Mouse (Mus musculus) intestine, postnatal 0 days (tissue): ENCODE results near the gene Cdc42bpa. TPM values are rescaled to one million over a fixed set of nuclear protein-coding genes. Genes with fewer than 3 reads are reported as not detected.

Source experiments
- ATAC-seq: fragments of 200-750 bp; cut with Nextera tagmentation; 2 replicates; pipeline ENCODE4 v1.8.0; 2017; ENCODE audit warnings: mild to moderate bottlenecking, moderate TSS enrichment, moderate library complexity
- H3K27ac ChIP-seq: fragments of 300-500 bp; sonication (generic); 2 replicates; pipeline ENCODE4 v1.5.1; 2014; ENCODE audit warnings: mild to moderate bottlenecking, low read depth, low read length, moderate library complexity
- H3K27me3 ChIP-seq: fragments of 300-500 bp; sonication (generic); replicated peaks from 2 replicates; pipeline ENCODE4 v1.6.1; 2014; ENCODE audit warnings: low read length, mixed read lengths; ENCODE audit not compliant: control insufficient read depth, insufficient read depth
- H3K36me3 ChIP-seq: fragments of 300-500 bp; sonication (generic); 2 replicates; pipeline ENCODE4 v1.6.1; 2014; ENCODE audit warnings: mild to moderate bottlenecking, moderate library complexity; ENCODE audit not compliant: control insufficient read depth, insufficient read depth
- H3K4me1 ChIP-seq: fragments of 300-500 bp; sonication (generic); replicated peaks from 2 replicates; pipeline ENCODE4 v1.6.1; 2014; ENCODE audit warnings: antibody characterized with exemption, low read length, mixed read lengths; ENCODE audit not compliant: control insufficient read depth, insufficient read depth
- H3K4me2 ChIP-seq: fragments of 300-500 bp; sonication (generic); replicated peaks from 2 replicates; pipeline ENCODE4 v1.6.1; 2014; ENCODE audit warnings: low read depth, mild to moderate bottlenecking, moderate library complexity
- H3K4me3 ChIP-seq: fragments of 300-500 bp; sonication (generic); 2 replicates; pipeline ENCODE4 v1.5.1; 2014; ENCODE audit warnings: low read depth, low read length
- H3K9ac ChIP-seq: fragments of 300-500 bp; sonication (generic); 2 replicates; pipeline ENCODE4 v1.6.1; 2014; ENCODE audit warnings: mild to moderate bottlenecking, low read depth, low read length
- H3K9me3 ChIP-seq: fragments of 300-500 bp; sonication (generic); 2 replicates; pipeline ENCODE4 v1.6.1; 2016; ENCODE audit warnings: mixed run types; ENCODE audit not compliant: control insufficient read depth
- CTCF ChIP-seq: sonication (generic); IDR thresholded peaks from 2 replicates; pipeline ENCODE4 v1.5.1; 2016; ENCODE audit warnings: low read depth, mild to moderate bottlenecking, control low read depth, antibody characterized with exemption, moderate library complexity
- WGBS: fragments of 180-500 bp; shearing (Covaris S2); extraction: QIAGEN DNeasy Blood & Tissue Kit; methylation state at CpG from one replicate; pipeline ENCODE4 v1.1.7; 2014; 5-methylcytosine and 5-hydroxymethylcytosine counted together
- polyA plus RNA-seq: library from polyadenylated mRNA; unstranded; fragments of >200 nt; fragmentation: Nextera tagmentation; extraction: Ambion mirVana; gene quantifications from 2 replicates; pipeline ENCODE4 v1.2.1, GENCODE M21; 2015

Gene Cdc42bpa
- polyA plus RNA-seq, 1 experiment from 2014 or later, result 9.2 TPM

- no peaks in the 10 kb centered on the region for H3K36me3 ChIP-seq
- H3K4me2 ChIP-seq, result no peak overlapping the region; the same call in 1 of the 2 replicates
- no peaks in the 10 kb centered on the region for H3K4me1 ChIP-seq
- no peak for TF ChIP-seq CTCF
- H3K9ac ChIP-seq, result no peak overlapping the region
- H3K9me3 ChIP-seq, result no peaks in the 10 kb centered on the region
- no peaks in the 10 kb centered on the region for H3K27me3 ChIP-seq
- H3K4me3 ChIP-seq, result no peak overlapping the region
- H3K27ac ChIP-seq, result no peak overlapping the region
- 72% methylated on average over 14 of the region's 14 CpGs for WGBS
- no peak for ATAC-seq
Measured at GRCm38 (mm10) chr1:179940787-179941352, 19.4 kb upstream of the Cdc42bpa start.

DNA sequence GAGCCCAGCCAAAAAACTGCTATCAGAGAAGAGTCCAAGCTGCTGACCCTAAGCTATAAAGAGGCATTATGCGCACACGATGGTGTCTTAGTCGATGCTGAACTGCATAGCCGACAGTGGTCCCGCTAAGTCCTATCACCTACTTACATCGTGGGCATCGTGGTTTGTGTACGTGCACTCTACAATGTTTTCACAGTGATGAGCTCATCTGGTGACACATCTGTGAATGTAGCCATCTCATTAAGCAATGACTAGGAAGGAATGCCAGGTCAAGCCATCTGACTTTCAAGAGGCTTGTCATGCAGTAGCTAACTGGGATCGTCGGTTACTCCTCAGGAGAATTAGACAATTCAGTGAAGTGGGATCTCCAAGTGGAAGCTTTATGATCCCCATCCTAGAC lies 15.3 kb upstream of the Cdc42bpa start:
- Histone ChIP-seq H3K27me3 (no peaks in the 10 kb centered on the region), H3K36me3 (no peaks in the 10 kb centered on the region), H3K27ac (no peak overlapping the region), H3K4me3 (no peak overlapping the region), H3K9ac (no peak overlapping the region), H3K4me1 (no peaks in the 10 kb centered on the region), H3K4me2 (no peak overlapping the region), H3K9me3 (no peaks in the 10 kb centered on the region)
- 92% methylated on average over 10 of the region's 10 CpGs for WGBS
- no peak for ATAC-seq
- no peak for TF ChIP-seq CTCF

GRCm38 (mm10) chr1:179946616-179947015 lies 13.7 kb upstream of the Cdc42bpa start:
- no peak for ATAC-seq
- Histone ChIP-seq H3K27ac (no peak overlapping the region), H3K4me1 (no peaks in the 10 kb centered on the region), H3K9ac (no peak overlapping the region), H3K27me3 (no peaks in the 10 kb centered on the region), H3K36me3 (no peaks in the 10 kb centered on the region), H3K4me3 (no peak overlapping the region), H3K4me2 (no peak overlapping the region), H3K9me3 (no peaks in the 10 kb centered on the region)
- WGBS, result 33% methylated on average over 2 of the region's 2 CpGs
- no peak for TF ChIP-seq CTCF

DNA sequence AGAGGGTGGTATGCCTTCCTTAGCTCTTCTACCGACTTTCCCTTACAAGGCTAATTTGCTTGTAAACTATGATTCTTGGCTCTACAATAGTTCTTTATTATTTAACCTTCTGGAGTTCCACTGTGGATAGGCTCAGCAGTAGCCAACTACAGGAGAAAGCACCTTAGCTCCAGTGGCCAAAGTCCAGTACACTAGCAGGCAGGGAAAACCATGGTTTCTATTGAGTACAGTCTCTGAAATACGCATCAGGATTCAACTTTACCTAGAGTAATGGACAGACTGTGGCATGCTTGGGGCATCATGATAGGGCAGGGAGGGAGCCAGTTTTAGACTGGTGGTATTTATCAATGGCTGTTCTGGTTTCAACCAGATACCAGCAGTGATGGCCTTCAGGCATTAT lies 12.6 kb upstream of the Cdc42bpa start:
- H3K9me3 ChIP-seq, result no peaks in the 10 kb centered on the region
- no peaks in the 10 kb centered on the region for H3K36me3 ChIP-seq

GRCm38 (mm10) chr1:179951597-179951996 lies 8.7 kb upstream of the Cdc42bpa start:
- Histone ChIP-seq H3K4me3 (no peak overlapping the region), H3K27me3 (no peaks in the 10 kb centered on the region), H3K36me3 (no peaks in the 10 kb centered on the region), H3K27ac (no peak overlapping the region), H3K4me2 (no peak overlapping the region), H3K9me3 (no peaks in the 10 kb centered on the region), H3K4me1 (no peaks in the 10 kb centered on the region), H3K9ac (no peak overlapping the region)
- no peak for ATAC-seq
- 81% methylated on average over 7 of the region's 7 CpGs for WGBS
- TF ChIP-seq CTCF, result no peak

More for the DNA sequence above, 12.6 kb upstream of the Cdc42bpa start:
- Histone ChIP-seq H3K9ac (no peak overlapping the region), H3K4me3 (no peak overlapping the region), H3K4me1 (no peaks in the 10 kb centered on the region), H3K27ac (no peak overlapping the region), H3K27me3 (no peaks in the 10 kb centered on the region), H3K4me2 (no peak overlapping the region)
- no peak for ATAC-seq
- 72% methylated on average over 2 of the region's 2 CpGs for WGBS
- TF ChIP-seq CTCF, result no peak

GRCm38 (mm10) chr1:179953251-179953650 lies 7.0 kb upstream of the Cdc42bpa start:
- Histone ChIP-seq H3K27ac (no peak overlapping the region), H3K4me3 (no peak overlapping the region), H3K36me3 (no peaks in the 10 kb centered on the region), H3K9ac (no peak overlapping the region), H3K4me1 (no peaks in the 10 kb centered on the region), H3K9me3 (no peaks in the 10 kb centered on the region), H3K27me3 (no peaks in the 10 kb centered on the region), H3K4me2 (no peak overlapping the region)
- no peak for ATAC-seq
- no peak for TF ChIP-seq CTCF
- WGBS, result 82% methylated on average over 3 of the region's 3 CpGs

GRCm38 (mm10) chr1:179957431-179957830 lies 2.8 kb upstream of the Cdc42bpa start:
- Histone ChIP-seq H3K4me3 (no peak overlapping the region), H3K36me3 (no peaks in the 10 kb centered on the region), H3K27me3 (no peaks in the 10 kb centered on the region), H3K9ac (no peak overlapping the region), H3K27ac (no peak overlapping the region), H3K4me1 (peaks cover 5% of the 10 kb centered on the region; the same call in 1 of the 2 replicates), H3K4me2 (no peak overlapping the region), H3K9me3 (no peaks in the 10 kb centered on the region)
- TF ChIP-seq CTCF, result no peak
- 75% methylated on average over 3 of the region's 3 CpGs for WGBS
- no peak for ATAC-seq
